Mouse (Mus musculus): ENCODE data around the gene Ints1.
A peak's percentile ranks its signal among the peaks of the same experiment; 100 is the strongest.

- peak; percentile 22; the same call in 1 of the 2 replicates for TF ChIP-seq CTCF (IDR thresholded peaks at IDR 0.05; ENCODE audit: extremely low read depth, insufficient read depth, insufficient read length, insufficient replicate concordance)
- no peak for TF ChIP-seq POLR2A (IDR thresholded peaks at IDR 0.05; ENCODE audit: low read depth, low read length)
Observed at GRCm38 (mm10) chr5:139702905-139703304, 72.6 kb downstream of the Ints1 start.

Data from spleen, adult 2 months (tissue).